Mouse (Mus musculus) megakaryocyte, embryonic 14.5 days (primary cell): ENCODE results near the gene Ccdc65.

Experiments
- FLI1 ChIP-seq: IDR thresholded peaks from 2 replicates; pipeline ENCODE4 v1.6.1; 2012; ENCODE audit warnings: low read length, inconsistent platforms, mixed read lengths
- GATA1 ChIP-seq: IDR thresholded peaks from 3 replicates; pipeline ENCODE4 v1.6.1; 2012; ENCODE audit warnings: mixed read lengths, low read length, inconsistent platforms, borderline replicate concordance

GRCm38 (mm10) chr15:98728366-98728765, 20.4 kb downstream of the Ccdc65 start:
- TF ChIP-seq GATA1, result no peak
- TF ChIP-seq FLI1, result no peak
